Mouse (Mus musculus): ENCODE data around the gene 1700022I11Rik.

DNA sequence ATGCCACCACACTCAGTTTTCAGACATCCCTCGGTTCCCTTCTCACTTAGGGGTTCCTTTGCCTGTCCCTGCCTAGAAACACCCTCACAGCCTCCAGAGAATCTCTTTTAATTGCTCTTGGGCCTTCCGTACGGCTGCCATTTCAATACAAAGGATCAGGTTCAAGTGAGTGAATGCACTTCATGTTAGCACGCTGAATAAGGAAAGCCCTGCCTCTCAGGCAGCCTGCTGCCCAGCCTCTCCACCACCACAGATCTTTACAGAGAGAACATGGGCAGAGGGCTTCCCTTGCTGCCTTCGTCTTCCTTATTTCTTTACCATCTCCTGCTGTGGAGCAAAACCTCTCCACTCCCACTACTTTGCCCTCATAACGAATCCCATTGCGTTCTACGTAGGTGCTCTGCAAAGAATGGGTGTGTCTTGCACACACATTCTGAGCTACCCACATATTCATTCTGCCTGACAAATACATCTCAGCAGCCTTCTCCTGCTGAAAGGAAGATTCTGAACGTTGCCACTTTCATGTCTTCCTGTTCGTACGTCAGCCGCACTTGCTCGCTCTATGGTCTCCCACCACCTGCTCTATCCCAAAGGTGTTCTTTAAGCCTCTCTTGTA, 45.2 kb upstream of the 1700022I11Rik start:
- TF ChIP-seq POLR2A (IDR thresholded peaks at IDR 0.05; ENCODE audit: borderline replicate concordance, extremely low read depth, low read depth, low read length) (no peak), CTCF (IDR thresholded peaks at IDR 0.05; ENCODE audit: insufficient read depth, low read length) (no peak)

All from lung, adult 2 months (tissue).